Mouse (Mus musculus) limb, embryonic 15.5 days (tissue): Measurements from ENCODE around the gene Tefm. TPM values are rescaled to one million over a fixed set of nuclear protein-coding genes. Genes with fewer than 3 reads are reported as not detected.

Experiments
- ATAC-seq: fragments of 200-750 bp; cut with Nextera tagmentation; 2 replicates; pipeline ENCODE4 v1.8.0; 2017; ENCODE audit warnings: low read depth, moderate TSS enrichment; ENCODE audit not compliant: insufficient number of reproducible peaks, low FRiP score, low TSS enrichment
- H3K27ac ChIP-seq: fragments of 300-500 bp; sonication (generic); 2 replicates; pipeline ENCODE4 v1.5.1; 2015; ENCODE audit warnings: moderate library complexity, mild to moderate bottlenecking, inconsistent platforms
- H3K27me3 ChIP-seq: fragments of 300-500 bp; sonication (generic); 2 replicates; pipeline ENCODE4 v1.6.1; 2015; ENCODE audit warnings: inconsistent platforms
- H3K36me3 ChIP-seq: fragments of 300-500 bp; sonication (generic); 2 replicates; pipeline ENCODE4 v1.6.1; 2015; ENCODE audit warnings: inconsistent platforms
- H3K4me1 ChIP-seq: fragments of 300-500 bp; sonication (generic); 2 replicates; pipeline ENCODE4 v1.6.1; 2015; ENCODE audit warnings: inconsistent platforms
- H3K4me2 ChIP-seq: fragments of 300-500 bp; sonication (generic); 2 replicates; pipeline ENCODE4 v1.6.1; 2015; ENCODE audit warnings: mild to moderate bottlenecking, inconsistent platforms
- H3K4me3 ChIP-seq: fragments of 300-500 bp; sonication (generic); 2 replicates; pipeline ENCODE4 v1.5.1; 2015; ENCODE audit warnings: mild to moderate bottlenecking, inconsistent platforms
- H3K9ac ChIP-seq: fragments of 300-500 bp; sonication (generic); 2 replicates; pipeline ENCODE4 v1.6.1; 2015; ENCODE audit warnings: inconsistent platforms
- H3K9me3 ChIP-seq: fragments of 300-500 bp; sonication (generic); 2 replicates; pipeline ENCODE4 v1.6.1; 2016; ENCODE audit warnings: inconsistent platforms
- WGBS: fragments of 180-500 bp; shearing (Covaris S2); methylation state at CpG from one replicate; pipeline ENCODE4 v1.1.7; 2015; 5-methylcytosine and 5-hydroxymethylcytosine counted together
- polyA plus RNA-seq: library from polyadenylated mRNA; unstranded; fragments of >200 nt; fragmentation: Nextera tagmentation; extraction: Ambion mirVana; gene quantifications from 2 replicates; pipeline ENCODE4 v1.2.1, GENCODE M21; 2015

Tefm gene
- polyA plus RNA-seq, 1 experiment from 2014 or later: 27.1 TPM

DNA sequence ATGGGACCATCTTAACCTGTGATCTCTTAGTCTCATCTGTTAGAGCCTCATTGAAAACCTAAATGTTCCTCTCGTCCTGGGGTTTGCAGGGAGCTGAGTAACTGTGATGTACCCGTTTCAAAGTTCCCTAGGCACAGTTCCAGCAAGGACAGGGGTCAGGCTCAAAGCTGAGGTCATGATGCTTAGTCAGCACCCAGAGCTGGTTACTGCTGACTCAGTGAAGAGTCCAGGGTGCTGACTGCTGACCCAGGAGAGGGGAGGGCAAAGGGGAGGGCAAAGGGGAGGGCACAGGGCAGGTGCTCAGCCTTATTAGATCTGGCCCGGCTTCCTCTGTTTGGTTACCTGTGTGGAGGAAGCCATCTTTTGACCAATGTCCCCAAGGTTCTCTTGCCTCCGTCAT lies 29.9 kb upstream of the Tefm start:
- ATAC-seq: no peak
- Histone ChIP-seq H3K36me3 (no peaks in the 10 kb centered on the region), H3K9me3 (no peaks in the 10 kb centered on the region), H3K4me2 (no peak overlapping the region), H3K4me1 (no peaks in the 10 kb centered on the region), H3K27ac (no peak overlapping the region), H3K9ac (no peak overlapping the region), H3K4me3 (no peak overlapping the region), H3K27me3 (no peaks in the 10 kb centered on the region)
- 70% methylated on average over 4 of the region's 4 CpGs for WGBS

DNA sequence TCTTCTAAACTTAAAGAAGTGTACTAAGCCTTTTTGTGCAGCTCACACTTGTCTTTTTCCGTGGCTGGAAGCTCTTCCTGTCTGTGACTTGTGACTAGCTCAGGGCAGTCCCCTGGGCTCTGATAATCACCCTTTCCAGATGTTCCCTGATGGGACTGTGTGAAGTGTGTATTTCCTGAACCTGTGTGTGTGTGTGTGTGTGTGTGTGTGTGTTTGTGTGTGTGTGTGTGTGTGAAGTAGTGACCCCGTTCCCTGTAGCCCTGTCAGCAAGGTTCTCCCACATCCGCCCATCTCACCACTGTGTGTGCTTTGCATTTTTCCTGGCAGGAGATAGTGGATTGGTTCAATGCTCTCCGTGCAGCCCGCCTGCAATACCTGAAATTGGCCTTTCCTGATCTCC lies 28.4 kb upstream of the Tefm start:
- no peak for ATAC-seq
- no peaks in the 10 kb centered on the region for H3K36me3 ChIP-seq
- WGBS: 62% methylated on average over 5 of the region's 5 CpGs
- H3K9me3 ChIP-seq: no peaks in the 10 kb centered on the region
- H3K4me1 ChIP-seq: no peaks in the 10 kb centered on the region
- H3K4me3 ChIP-seq: no peak overlapping the region
- no peaks in the 10 kb centered on the region for H3K27me3 ChIP-seq
- no peak overlapping the region for H3K4me2 ChIP-seq
- no peak overlapping the region for H3K27ac ChIP-seq
- no peak overlapping the region for H3K9ac ChIP-seq

DNA sequence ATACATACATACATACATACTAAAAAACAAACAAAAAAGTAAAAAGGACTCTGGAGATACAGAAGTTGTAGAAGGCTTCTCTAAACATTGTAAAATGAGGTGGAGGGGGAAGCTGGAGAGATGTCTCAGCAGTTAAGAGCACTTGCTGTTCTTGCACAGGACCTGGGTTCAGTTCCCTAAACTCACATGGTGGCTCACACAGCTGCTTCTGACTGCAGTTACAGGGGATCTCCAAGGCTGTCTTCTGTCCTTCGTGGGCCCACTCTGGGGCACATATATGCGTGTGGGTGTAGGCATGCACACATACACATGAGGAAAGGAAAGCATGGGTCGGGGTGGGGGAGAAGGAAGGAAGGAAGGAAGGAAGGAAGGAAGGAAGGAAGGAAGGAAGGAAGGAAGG lies 27.7 kb upstream of the Tefm start:
- no peak for ATAC-seq
- no peak overlapping the region for H3K4me3 ChIP-seq
- no peak overlapping the region for H3K4me2 ChIP-seq
- H3K4me1 ChIP-seq: no peaks in the 10 kb centered on the region
- no peaks in the 10 kb centered on the region for H3K36me3 ChIP-seq
- H3K27me3 ChIP-seq: no peaks in the 10 kb centered on the region
- H3K9ac ChIP-seq: no peak overlapping the region
- H3K9me3 ChIP-seq: no peaks in the 10 kb centered on the region
- no peak overlapping the region for H3K27ac ChIP-seq
- 84% methylated on average over 3 of the region's 3 CpGs for WGBS

DNA sequence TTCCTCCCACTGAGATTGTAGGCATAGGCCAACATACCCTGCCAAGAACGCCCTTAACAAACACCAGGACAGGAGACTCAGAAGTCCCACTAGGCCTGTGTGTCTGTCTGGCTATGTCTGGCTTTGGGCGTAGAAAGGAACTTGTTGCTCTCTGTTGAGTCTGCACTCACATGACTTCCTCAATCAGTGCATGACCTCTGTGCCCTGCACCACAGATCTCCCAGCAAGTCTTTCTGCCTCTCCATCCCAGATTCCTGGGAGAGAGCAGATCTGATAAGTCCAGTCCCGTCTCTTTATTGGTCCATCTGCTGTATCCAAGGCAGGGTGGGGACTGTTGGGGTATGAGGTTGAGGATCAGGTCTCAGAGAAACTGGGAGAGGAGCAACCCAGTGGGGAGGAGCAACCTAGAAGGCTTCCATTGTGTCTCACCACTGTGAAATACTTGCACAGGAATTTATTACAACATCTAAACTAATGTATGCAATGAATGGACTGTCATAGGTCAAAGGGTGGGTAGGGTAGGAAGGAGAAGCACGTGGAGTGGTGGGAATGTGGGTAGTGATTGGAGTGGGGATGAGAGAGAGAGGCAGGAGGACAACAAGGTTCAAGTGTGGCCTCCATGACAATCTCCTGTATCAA lies 26.8 kb upstream of the Tefm start:
- Histone ChIP-seq H3K27ac (no peak overlapping the region), H3K36me3 (no peaks in the 10 kb centered on the region), H3K9me3 (no peaks in the 10 kb centered on the region), H3K27me3 (no peaks in the 10 kb centered on the region), H3K4me1 (no peaks in the 10 kb centered on the region), H3K9ac (no peak overlapping the region), H3K4me3 (no peak overlapping the region), H3K4me2 (no peak overlapping the region)
- 69% methylated on average over 4 of the region's 4 CpGs for WGBS
- no peak for ATAC-seq

DNA sequence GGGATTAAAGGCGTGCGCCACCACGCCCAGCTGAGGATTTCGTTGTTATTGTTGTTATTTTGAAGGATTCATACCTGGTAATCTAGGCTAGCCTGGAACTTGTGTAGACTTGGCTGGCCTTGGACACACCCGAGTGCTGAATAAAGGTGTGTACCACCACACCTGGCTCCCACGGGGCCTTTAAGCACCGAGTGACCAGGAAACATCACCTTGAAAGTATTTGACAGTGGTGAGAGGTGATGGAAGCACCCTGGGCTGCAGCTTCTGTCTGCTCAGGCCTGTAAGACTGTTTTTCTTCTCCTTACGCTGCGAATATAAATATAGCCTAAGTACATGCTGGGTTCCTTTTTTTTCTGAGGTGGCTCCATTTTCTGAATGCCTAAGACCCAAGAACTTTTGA lies 26.1 kb upstream of the Tefm start:
- no peaks in the 10 kb centered on the region for H3K4me1 ChIP-seq
- no peaks in the 10 kb centered on the region for H3K36me3 ChIP-seq
- no peak overlapping the region for H3K9ac ChIP-seq
- H3K4me2 ChIP-seq: no peak overlapping the region
- H3K27ac ChIP-seq: no peak overlapping the region
- H3K9me3 ChIP-seq: no peaks in the 10 kb centered on the region
- WGBS: 87% methylated on average over 9 of the region's 9 CpGs
- H3K4me3 ChIP-seq: no peak overlapping the region
- ATAC-seq: no peak
- no peaks in the 10 kb centered on the region for H3K27me3 ChIP-seq

DNA sequence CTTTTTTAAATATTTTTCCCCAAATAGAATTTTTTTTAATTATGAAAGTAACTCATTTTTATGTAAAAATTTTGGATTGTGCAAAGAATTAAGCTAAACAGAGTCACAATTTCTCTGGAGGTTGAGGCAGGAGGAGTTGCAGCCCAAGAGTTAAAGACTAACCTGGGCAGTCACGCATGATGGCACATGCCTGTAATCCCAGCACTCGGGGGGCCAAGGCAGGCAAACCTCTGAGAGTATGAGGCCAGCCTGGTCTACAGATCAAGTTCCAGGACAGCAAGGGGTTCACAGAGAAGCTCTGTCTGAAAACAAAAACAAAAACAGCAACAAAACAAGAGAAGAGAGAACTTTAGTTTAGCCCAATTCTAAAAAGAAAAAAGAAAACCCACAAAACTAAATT lies 22.2 kb upstream of the Tefm start:
- WGBS: 60% methylated on average over 2 of the region's 2 CpGs
- H3K9ac ChIP-seq: no peak overlapping the region
- no peak overlapping the region for H3K4me3 ChIP-seq
- no peak for ATAC-seq
- no peak overlapping the region for H3K27ac ChIP-seq
- no peaks in the 10 kb centered on the region for H3K36me3 ChIP-seq
- no peaks in the 10 kb centered on the region for H3K4me1 ChIP-seq
- H3K4me2 ChIP-seq: no peak overlapping the region
- H3K9me3 ChIP-seq: no peaks in the 10 kb centered on the region
- no peaks in the 10 kb centered on the region for H3K27me3 ChIP-seq

DNA sequence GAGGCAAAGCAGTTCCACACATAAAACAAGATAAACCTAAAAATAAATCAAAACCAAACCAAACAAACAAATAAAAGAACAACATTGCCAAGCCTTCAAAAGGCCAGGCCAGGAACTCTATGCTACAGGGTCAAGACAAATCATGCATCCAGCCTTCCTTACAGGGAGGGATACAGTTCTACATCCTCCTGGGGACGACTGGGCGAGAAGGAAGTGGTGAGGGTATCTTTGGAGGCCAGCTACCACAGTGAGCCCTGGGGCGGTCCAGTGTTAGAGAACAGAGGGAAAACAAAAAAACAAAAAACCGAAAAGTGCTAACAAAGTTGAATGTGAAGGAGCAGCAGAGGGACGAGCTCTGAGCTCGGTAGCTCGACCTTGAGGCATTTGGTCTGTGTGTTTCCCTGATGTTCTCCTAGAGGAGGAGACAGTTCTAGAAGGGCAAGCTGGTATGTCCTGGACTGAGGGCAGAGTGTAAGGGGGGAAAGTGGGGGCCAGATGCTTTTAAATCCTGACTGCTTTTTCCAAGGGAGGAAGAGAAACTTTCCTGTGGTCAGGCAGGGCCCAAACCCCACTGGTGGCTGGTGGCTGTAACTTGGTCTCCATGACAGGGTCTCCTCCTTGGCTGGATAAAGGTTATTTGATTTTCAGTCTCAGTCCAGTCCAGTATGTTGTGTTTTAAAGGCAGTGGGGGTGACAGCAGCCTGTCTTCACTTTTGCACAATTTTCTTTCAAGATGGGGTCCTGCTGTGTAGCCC lies 21.6 kb upstream of the Tefm start:
- Histone ChIP-seq H3K4me2 (no peak overlapping the region), H3K4me3 (no peak overlapping the region), H3K27me3 (no peaks in the 10 kb centered on the region), H3K4me1 (no peaks in the 10 kb centered on the region), H3K9ac (no peak overlapping the region), H3K27ac (no peak overlapping the region), H3K36me3 (no peaks in the 10 kb centered on the region), H3K9me3 (no peaks in the 10 kb centered on the region)
- no peak for ATAC-seq
- WGBS: 68% methylated on average over 7 of the region's 7 CpGs

DNA sequence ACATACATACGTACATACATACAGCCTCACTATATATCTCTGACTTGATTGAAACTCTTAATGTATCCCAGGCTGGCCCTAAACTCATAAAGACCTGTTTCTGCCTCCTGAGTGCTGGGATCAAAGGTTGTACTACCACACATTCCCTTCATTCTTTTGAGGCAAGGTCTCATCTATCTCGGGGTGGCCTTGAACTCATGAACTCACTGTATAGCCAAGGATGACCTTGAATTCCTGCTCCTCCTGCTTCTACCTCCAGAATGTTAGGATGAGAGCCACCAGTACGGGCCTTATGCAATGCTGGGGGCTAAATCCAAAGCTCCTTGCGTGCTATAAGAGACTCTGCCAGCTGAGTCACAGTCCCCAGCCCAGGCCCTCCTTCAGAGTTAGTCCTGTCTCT lies 19.1 kb upstream of the Tefm start:
- no peak overlapping the region for H3K9ac ChIP-seq
- ATAC-seq: no peak

DNA sequence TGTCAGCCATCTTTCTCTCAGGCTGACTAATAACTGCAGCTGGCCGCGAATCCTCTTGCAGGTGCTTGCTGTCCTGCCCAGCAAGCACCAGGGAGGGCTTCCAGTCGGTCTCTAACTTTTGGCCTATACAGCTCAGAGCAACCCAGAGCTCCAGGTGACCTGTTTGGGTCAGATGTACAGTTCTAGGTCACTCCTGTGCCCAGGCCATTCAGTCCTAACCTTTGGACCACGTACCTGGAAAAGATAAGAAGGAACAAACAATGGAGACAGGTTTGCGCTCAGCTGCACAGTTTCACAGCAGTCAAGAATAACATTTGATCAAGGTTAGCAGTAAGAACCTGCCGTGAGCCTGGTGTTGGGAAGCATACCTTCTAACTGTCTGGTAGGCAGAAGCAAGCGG lies 17.0 kb upstream of the Tefm start:
- WGBS: 78% methylated on average over 7 of the region's 7 CpGs
- Histone ChIP-seq H3K4me1 (peaks cover 6% of the 10 kb centered on the region), H3K36me3 (no peaks in the 10 kb centered on the region), H3K4me3 (no peak overlapping the region), H3K9ac (no peak overlapping the region), H3K27ac (no peak overlapping the region), H3K9me3 (no peaks in the 10 kb centered on the region), H3K4me2 (no peak overlapping the region), H3K27me3 (peaks cover 23% of the 10 kb centered on the region)
- no peak for ATAC-seq

More for the DNA sequence above, 19.1 kb upstream of the Tefm start:
- 81% methylated on average over 4 of the region's 4 CpGs for WGBS
- H3K4me3 ChIP-seq: no peak overlapping the region
- H3K9me3 ChIP-seq: no peaks in the 10 kb centered on the region
- no peak overlapping the region for H3K27ac ChIP-seq
- no peak overlapping the region for H3K4me2 ChIP-seq
- no peaks in the 10 kb centered on the region for H3K4me1 ChIP-seq
- no peaks in the 10 kb centered on the region for H3K36me3 ChIP-seq
- H3K27me3 ChIP-seq: peaks cover 3% of the 10 kb centered on the region; the same call in 1 of the 2 replicates

DNA sequence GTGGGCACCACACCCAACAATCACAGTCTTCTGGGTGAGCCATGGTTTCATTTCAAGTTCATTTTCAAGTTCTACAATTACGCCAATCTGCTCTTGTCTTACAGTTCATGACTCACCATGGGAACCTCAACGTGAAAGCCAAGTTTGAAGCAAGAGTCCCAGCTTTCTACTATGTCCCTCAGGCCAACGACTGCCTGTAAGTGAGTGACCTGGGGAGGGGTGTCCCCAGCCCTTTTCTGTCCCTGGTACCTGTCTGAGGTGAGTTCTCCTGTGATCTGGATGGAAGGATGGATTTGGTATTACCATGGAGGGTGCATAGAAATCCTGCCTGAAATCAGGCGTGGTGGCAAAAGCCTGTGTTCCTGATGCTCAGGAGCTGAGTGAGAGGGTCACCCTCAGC lies 14.9 kb upstream of the Tefm start:
- H3K9me3 ChIP-seq: no peaks in the 10 kb centered on the region
- H3K36me3 ChIP-seq: no peaks in the 10 kb centered on the region
- H3K27me3 ChIP-seq: peaks cover 43% of the 10 kb centered on the region
- no peak overlapping the region for H3K4me3 ChIP-seq
- WGBS: 76% methylated on average over 4 of the region's 4 CpGs
- no peak overlapping the region for H3K9ac ChIP-seq
- ATAC-seq: no peak
- peaks cover 11% of the 10 kb centered on the region for H3K4me1 ChIP-seq
- H3K27ac ChIP-seq: no peak overlapping the region
- H3K4me2 ChIP-seq: no peak overlapping the region

DNA sequence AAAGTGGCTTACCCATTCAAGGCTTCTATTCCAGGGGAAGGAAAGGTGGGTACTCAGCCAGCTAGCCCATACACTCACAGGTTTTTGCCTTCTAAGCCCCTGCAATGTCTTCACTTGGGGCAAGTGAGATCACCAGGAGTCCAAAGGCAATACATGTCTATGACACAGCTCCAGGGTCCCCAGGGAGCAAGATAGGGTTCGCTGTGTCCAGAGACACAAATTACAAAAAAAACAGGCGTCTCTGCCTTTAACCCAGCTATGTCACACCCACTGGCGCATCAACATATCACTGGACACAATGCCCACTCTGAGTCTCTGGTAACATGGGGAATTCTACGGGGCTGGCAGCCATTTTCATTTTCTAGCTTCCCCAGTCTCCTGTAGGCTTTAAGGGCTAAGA lies 14.0 kb upstream of the Tefm start:
- H3K36me3 ChIP-seq: no peaks in the 10 kb centered on the region
- no peaks in the 10 kb centered on the region for H3K9me3 ChIP-seq
- H3K9ac ChIP-seq: no peak overlapping the region
- no peak overlapping the region for H3K27ac ChIP-seq
- no peak overlapping the region for H3K4me2 ChIP-seq
- no peak overlapping the region for H3K4me3 ChIP-seq
- 77% methylated on average over 4 of the region's 4 CpGs for WGBS
- peaks cover 43% of the 10 kb centered on the region for H3K27me3 ChIP-seq
- ATAC-seq: no peak
- peaks cover 11% of the 10 kb centered on the region for H3K4me1 ChIP-seq

DNA sequence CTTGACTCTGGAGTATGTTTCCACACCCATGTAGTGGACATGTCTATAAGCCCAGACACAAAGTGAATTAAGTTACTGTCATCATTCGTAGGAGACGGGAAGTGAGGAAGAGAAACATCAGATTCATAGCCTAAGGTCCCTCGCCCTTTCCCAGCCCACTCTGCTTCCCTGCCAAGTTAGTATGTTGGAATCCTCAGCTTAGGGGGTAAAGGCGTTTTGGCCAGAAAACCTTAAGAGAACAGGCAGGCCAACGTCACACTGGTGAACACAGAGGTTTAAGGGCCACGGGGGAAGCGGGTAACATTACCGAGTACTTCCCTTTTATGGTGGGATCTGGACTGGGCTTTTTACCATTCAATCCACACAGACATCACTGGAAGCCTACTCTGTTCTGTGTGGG lies 13.6 kb upstream of the Tefm start:
- Histone ChIP-seq H3K4me2 (no peak overlapping the region), H3K36me3 (no peaks in the 10 kb centered on the region), H3K4me3 (no peak overlapping the region), H3K4me1 (peaks cover 11% of the 10 kb centered on the region), H3K9me3 (no peaks in the 10 kb centered on the region), H3K9ac (no peak overlapping the region), H3K27me3 (peaks cover 43% of the 10 kb centered on the region), H3K27ac (no peak overlapping the region)
- ATAC-seq: no peak
- 81% methylated on average over 8 of the region's 8 CpGs for WGBS
